Mouse (Mus musculus): ENCODE data around the gene Unc13c. TPM values are rescaled to one million over a fixed set of nuclear protein-coding genes. Genes with fewer than 3 reads are reported as not detected.
A peak's percentile ranks its signal among the peaks of the same experiment; 100 is the strongest.

Gene Unc13c
- polyA plus RNA-seq, 1 experiment = not detected

- TF ChIP-seq CTCF (IDR thresholded peaks at IDR 0.05; ENCODE audit: control insufficient read depth, insufficient read depth, low read length) = peak; percentile 64
- no peak for TF ChIP-seq POLR2A (IDR thresholded peaks at IDR 0.05; ENCODE audit: borderline replicate concordance, control insufficient read depth, low read depth, low read length)
- Histone ChIP-seq H3K4me3 (replicated peaks; ENCODE audit: control insufficient read depth, low read depth, low read length) (no peak overlapping the region), H3K27ac (ENCODE audit: control insufficient read depth, insufficient read depth, low read depth, low read length, poor library complexity) (no peak overlapping the region), H3K4me1 (ENCODE audit: control insufficient read depth, insufficient read depth, low read length) (no peaks in the 10 kb centered on the region)
- WGBS = 71% methylated on average over 2 of the region's 2 CpGs
Observed at GRCm38 (mm10) chr9:73557805-73558204, 411.0 kb downstream of the Unc13c start.

- no peak for TF ChIP-seq CTCF (IDR thresholded peaks at IDR 0.05; ENCODE audit: control insufficient read depth, insufficient read depth, low read length)
- TF ChIP-seq POLR2A (IDR thresholded peaks at IDR 0.05; ENCODE audit: borderline replicate concordance, control insufficient read depth, low read depth, low read length) = no peak
- Histone ChIP-seq H3K4me1 (ENCODE audit: control insufficient read depth, insufficient read depth, low read length) (no peaks in the 10 kb centered on the region), H3K4me3 (replicated peaks; ENCODE audit: control insufficient read depth, low read depth, low read length) (no peak overlapping the region), H3K27ac (ENCODE audit: control insufficient read depth, insufficient read depth, low read depth, low read length, poor library complexity) (no peak overlapping the region)
- WGBS = 80% methylated on average over 6 of the region's 6 CpGs
Observed at GRCm38 (mm10) chr9:73555354-73555753, 413.4 kb downstream of the Unc13c start.

DNA sequence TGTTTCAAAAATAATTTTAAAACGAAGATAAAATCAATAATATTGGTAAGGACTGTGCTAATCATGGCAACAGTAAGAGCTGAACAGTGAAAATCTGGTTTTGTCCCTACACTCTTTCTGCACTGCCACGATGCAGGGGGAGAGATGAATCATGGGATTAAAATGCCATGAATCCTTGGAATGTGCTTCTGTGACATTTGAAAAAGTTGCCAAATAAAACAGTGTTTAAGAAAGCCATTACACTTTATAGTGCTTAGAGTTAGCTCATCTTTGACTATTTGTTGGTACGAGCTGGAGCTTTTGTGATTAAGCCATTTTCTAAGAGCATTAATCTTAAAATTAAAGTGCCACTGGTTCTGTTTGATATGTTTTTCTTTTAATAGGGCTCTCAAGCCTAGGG is 496.2 kb downstream of the Unc13c start:
- Histone ChIP-seq H3K27ac (ENCODE audit: control insufficient read depth, insufficient read depth, low read depth, low read length, poor library complexity) (no peak overlapping the region), H3K4me1 (ENCODE audit: control insufficient read depth, insufficient read depth, low read length) (no peaks in the 10 kb centered on the region), H3K4me3 (replicated peaks; ENCODE audit: control insufficient read depth, low read depth, low read length) (no peak overlapping the region)
- no peak for TF ChIP-seq CTCF (IDR thresholded peaks at IDR 0.05; ENCODE audit: control insufficient read depth, insufficient read depth, low read length)
- TF ChIP-seq POLR2A (IDR thresholded peaks at IDR 0.05; ENCODE audit: borderline replicate concordance, control insufficient read depth, low read depth, low read length) = no peak
- 64% methylated on average over 3 of the region's 3 CpGs for WGBS

DNA sequence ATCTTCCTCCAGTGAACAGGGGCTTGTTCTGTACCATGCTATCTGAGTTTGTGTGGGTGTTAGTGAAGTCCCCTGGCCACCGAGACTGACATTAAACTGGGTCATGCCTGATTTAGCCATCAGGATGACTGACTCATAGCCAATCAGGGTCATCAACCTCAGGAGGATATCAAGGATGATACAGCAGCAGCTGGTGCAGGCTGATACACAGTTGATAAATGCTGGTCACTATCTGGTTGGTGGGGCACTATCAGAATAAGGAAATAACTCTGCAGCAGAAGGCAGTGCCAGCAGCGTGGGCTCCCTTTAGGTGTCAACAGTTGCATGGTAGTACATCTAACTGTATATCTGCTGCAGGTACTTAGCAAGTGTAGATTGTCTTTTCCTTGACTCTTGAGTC is 506.7 kb downstream of the Unc13c start:
- Histone ChIP-seq H3K27ac (ENCODE audit: control insufficient read depth, insufficient read depth, low read depth, low read length, poor library complexity) (no peak overlapping the region), H3K4me1 (ENCODE audit: control insufficient read depth, insufficient read depth, low read length) (no peaks in the 10 kb centered on the region), H3K4me3 (replicated peaks; ENCODE audit: control insufficient read depth, low read depth, low read length) (no peak overlapping the region)
- TF ChIP-seq CTCF (IDR thresholded peaks at IDR 0.05; ENCODE audit: control insufficient read depth, insufficient read depth, low read length) (no peak), POLR2A (IDR thresholded peaks at IDR 0.05; ENCODE audit: borderline replicate concordance, control insufficient read depth, low read depth, low read length) (no peak)
- 56% methylated on average over 2 of the region's 2 CpGs for WGBS

GRCm38 (mm10) chr9:73450009-73450408 is 518.8 kb downstream of the Unc13c start:
- H3K4me1 ChIP-seq (ENCODE audit: control insufficient read depth, insufficient read depth, low read length) = no peaks in the 10 kb centered on the region
- 77% methylated on average over 6 of the region's 6 CpGs for WGBS
- TF ChIP-seq POLR2A (IDR thresholded peaks at IDR 0.05; ENCODE audit: borderline replicate concordance, control insufficient read depth, low read depth, low read length) = no peak
- TF ChIP-seq CTCF (IDR thresholded peaks at IDR 0.05; ENCODE audit: control insufficient read depth, insufficient read depth, low read length) = no peak
- H3K27ac ChIP-seq (ENCODE audit: control insufficient read depth, insufficient read depth, low read depth, low read length, poor library complexity) = no peak overlapping the region
- no peak overlapping the region for H3K4me3 ChIP-seq (replicated peaks; ENCODE audit: control insufficient read depth, low read depth, low read length)

DNA sequence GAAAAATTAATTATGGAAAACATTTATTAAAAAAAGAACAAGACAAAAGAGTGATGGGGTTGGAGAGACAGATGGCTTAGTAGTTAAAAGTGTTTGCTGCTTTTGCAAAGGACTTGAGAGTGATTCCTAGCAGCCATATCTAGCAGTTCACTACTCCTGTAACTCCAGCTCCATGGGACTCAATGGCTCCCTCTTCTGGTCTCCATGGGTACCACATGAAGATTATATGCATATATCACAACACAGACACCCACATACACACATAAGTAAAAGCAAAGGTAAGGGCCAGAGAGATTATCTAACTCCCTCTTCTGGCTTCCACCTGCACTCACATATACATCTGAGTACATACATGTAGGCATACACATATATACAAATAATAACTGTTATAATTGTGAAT is 519.5 kb downstream of the Unc13c start:
- H3K27ac ChIP-seq (ENCODE audit: control insufficient read depth, insufficient read depth, low read depth, low read length, poor library complexity) = no peak overlapping the region
- TF ChIP-seq POLR2A (IDR thresholded peaks at IDR 0.05; ENCODE audit: borderline replicate concordance, control insufficient read depth, low read depth, low read length) (no peak), CTCF (IDR thresholded peaks at IDR 0.05; ENCODE audit: control insufficient read depth, insufficient read depth, low read length) (no peak)
- no peaks in the 10 kb centered on the region for H3K4me1 ChIP-seq (ENCODE audit: control insufficient read depth, insufficient read depth, low read length)
- H3K4me3 ChIP-seq (replicated peaks; ENCODE audit: control insufficient read depth, low read depth, low read length) = no peak overlapping the region

DNA sequence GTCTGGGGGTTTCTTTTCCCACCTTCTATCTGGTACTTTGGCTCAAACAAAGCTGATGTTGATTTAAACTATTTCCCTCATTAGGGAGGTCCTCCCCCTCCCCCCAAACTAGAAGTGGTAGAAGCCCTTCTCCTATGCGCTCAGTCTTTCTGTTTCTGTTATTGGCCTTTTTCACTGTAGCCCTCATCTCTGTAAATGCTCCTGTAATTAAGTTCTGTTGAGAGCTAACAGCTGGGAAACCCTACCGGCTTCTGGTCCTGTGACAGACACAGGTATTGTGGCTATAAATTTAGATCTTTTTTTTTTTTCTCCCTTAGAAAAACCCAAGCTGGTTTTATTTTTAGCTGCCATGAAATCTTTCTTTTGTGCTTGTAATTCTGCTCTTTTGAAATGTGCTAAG is 536.8 kb downstream of the Unc13c start:
- Histone ChIP-seq H3K4me1 (ENCODE audit: control insufficient read depth, insufficient read depth, low read length) (no peaks in the 10 kb centered on the region), H3K4me3 (replicated peaks; ENCODE audit: control insufficient read depth, low read depth, low read length) (no peak overlapping the region), H3K27ac (ENCODE audit: control insufficient read depth, insufficient read depth, low read depth, low read length, poor library complexity) (no peak overlapping the region)
- 74% methylated on average over 2 of the region's 2 CpGs for WGBS
- no peak for TF ChIP-seq CTCF (IDR thresholded peaks at IDR 0.05; ENCODE audit: control insufficient read depth, insufficient read depth, low read length)
- no peak for TF ChIP-seq POLR2A (IDR thresholded peaks at IDR 0.05; ENCODE audit: borderline replicate concordance, control insufficient read depth, low read depth, low read length)

Other genes starting within 250 kb of the Unc13c start
- gene Wdr72, start 141.4 kb upstream of the Unc13c start, polyA plus RNA-seq (2011; ENCODE audit: insufficient read depth, insufficient read length, low replicate concordance, missing spikeins) = 0.97 TPM in 1 of 2 replicates, not detected in the other